Mouse (Mus musculus) bone marrow, adult 2 months (tissue): Measurements from ENCODE around the gene Gm17581.

ENCODE experiments used
- CTCF ChIP-seq: fragments of 200-500 bp; IDR thresholded peaks from 2 replicates; pipeline ENCODE4 v1.5.1; 2011; ENCODE audit warnings: low read length, control low read depth; ENCODE audit not compliant: control insufficient read depth, insufficient read depth
- POLR2A ChIP-seq: fragments of 200-500 bp; IDR thresholded peaks from 2 replicates; pipeline ENCODE4 v1.6.1; 2011; ENCODE audit warnings: low read depth, mild to moderate bottlenecking, control low read depth, low read length, borderline replicate concordance; ENCODE audit not compliant: control insufficient read depth

DNA sequence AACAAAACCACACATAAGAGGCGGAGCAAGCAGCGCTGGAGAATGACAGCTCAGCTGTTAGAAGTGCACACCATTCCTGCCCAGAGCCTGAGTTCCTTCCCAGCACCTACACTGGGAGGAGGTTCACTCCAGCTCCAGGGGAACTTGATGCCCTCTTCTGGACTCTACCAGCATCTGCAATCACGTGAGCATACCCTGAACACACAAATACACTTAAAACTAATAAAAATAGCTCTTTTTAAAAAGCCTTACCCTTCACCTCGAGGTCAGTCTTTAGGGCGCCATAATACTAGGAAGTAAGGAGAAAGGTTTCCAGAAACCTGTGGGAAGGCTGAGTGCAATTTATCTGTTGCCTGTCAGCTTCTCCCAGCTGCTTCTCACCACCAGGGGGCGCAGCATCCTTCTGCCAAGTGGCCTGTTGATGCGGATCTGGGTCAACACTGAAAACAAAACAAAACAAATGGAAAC is 39.5 kb downstream of the Gm17581 start:
- TF ChIP-seq CTCF (peak; percentile 93), POLR2A (no peak)
